7 mouse cellular contexts compared by ENCODE assay signal in the genomic region with DNA sequence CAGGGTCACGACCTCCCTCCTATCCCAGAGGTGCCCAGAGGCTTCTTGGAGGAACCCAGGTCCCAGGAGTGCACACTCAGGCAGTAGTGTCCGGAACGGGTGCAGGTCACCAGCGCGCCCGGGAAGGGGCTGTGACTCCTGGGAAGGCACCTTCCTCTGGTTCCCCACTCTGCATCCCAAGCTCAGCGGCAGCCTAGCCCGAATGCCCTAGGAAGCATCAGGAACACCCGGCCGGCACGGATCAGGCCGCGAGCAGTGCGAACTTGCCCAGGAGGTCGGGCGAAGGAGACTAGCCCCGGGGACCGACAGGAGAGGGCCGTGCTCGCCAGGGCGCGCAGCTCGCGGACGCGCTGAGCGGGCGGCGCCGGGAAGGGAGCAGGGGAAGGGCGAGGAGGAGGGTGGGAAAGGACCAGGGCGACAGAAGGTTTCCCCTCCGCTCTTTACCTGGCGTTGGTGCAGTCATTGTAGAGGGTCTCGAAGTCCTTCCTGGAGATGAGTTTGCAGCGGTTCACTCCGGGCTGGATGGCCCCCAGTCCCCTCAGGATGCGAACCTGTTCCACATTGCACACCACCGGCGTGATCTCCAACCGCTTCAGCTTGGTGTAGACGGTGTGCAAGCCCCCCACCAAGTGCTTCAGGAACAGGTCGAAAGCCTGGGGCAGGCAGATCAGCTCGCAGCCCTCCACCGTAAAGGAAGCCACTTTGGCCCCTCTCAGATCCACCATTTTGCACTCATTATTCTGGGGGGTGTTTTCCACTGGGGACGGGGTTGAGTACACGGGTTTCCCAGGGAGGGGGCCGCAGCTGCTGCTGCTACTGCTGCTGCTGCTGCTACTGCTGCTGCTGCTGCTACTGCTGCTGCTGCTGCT. TPM values are rescaled to one million over a fixed set of nuclear protein-coding genes. Genes with fewer than 3 reads are reported as not detected.
DNase-seq lines count a peak whose midpoint lies in the region; ATAC-seq and TF ChIP-seq lines count a peak whose summit lies in the region.

No protein-coding gene starts in this region.

- H3K9me3 ChIP-seq in forebrain, embryonic 16.5 days (ENCODE audit: control insufficient read depth, low read length) = no peaks in the 10 kb centered on the region
- H3K9me3 ChIP-seq in hindbrain, embryonic 14.5 days (ENCODE audit: control insufficient read depth, low read length) = no peaks in the 10 kb centered on the region
- H3K9me3 ChIP-seq in limb, embryonic 13.5 days = no peaks in the 10 kb centered on the region
- H3K9me3 ChIP-seq in midbrain, embryonic 11.5 days (ENCODE audit: control insufficient read depth, low read length) = no peaks in the 10 kb centered on the region

- peak overlapping the region; percentile 53 for H3K4me3 ChIP-seq in cerebellum, adult 2 months (replicated peaks; ENCODE audit: insufficient read depth, low read depth, low read length)
- peak overlapping the region; percentile 80 for H3K4me3 ChIP-seq in forebrain, embryonic 16.5 days (replicated peaks; ENCODE audit: low read length)
- peak overlapping the region; percentile 93 for H3K4me3 ChIP-seq in hindbrain, embryonic 14.5 days (replicated peaks; ENCODE audit: low read length)
- H3K4me3 ChIP-seq in limb, embryonic 13.5 days = peak overlapping the region; percentile 82
- peak overlapping the region; percentile 94 for H3K4me3 ChIP-seq in midbrain, embryonic 11.5 days (ENCODE audit: low read depth, low read length)

- WGBS in cerebellum, adult 2 months = under 1% methylated on average over 46 of the region's 48 CpGs
- 0% methylated on average over 45 of the region's 48 CpGs for WGBS in forebrain, embryonic 16.5 days
- under 1% methylated on average over 44 of the region's 48 CpGs for WGBS in hindbrain, embryonic 14.5 days
- WGBS in limb, embryonic 13.5 days = 0% methylated on average over 47 of the region's 48 CpGs
- WGBS in midbrain, embryonic 11.5 days = under 1% methylated on average over 48 of the region's 48 CpGs

- H3K27me3 ChIP-seq in cerebellum, adult 2 months (ENCODE audit: control insufficient read depth, insufficient read depth, low read length) = no peaks in the 10 kb centered on the region; the same call in 1 of the 2 replicates
- no peaks in the 10 kb centered on the region; the same call in none of the 2 replicates for H3K27me3 ChIP-seq in forebrain, embryonic 16.5 days (replicated peaks; ENCODE audit: control insufficient read depth, insufficient read depth, low read length)
- no peaks in the 10 kb centered on the region for H3K27me3 ChIP-seq in hindbrain, embryonic 14.5 days (ENCODE audit: control insufficient read depth, insufficient read depth, low read length)
- no peaks in the 10 kb centered on the region for H3K27me3 ChIP-seq in limb, embryonic 13.5 days
- H3K27me3 ChIP-seq in midbrain, embryonic 11.5 days (ENCODE audit: control insufficient read depth, insufficient read depth, low read length) = no peaks in the 10 kb centered on the region

- ATAC-seq in forebrain, embryonic 16.5 days = peak; percentile 55
- ATAC-seq in hindbrain, embryonic 14.5 days (ENCODE audit: low FRiP score) = peak; percentile 57
- peak; percentile 42 for ATAC-seq in limb, embryonic 13.5 days (ENCODE audit: low FRiP score, low read depth)
- ATAC-seq in midbrain, embryonic 11.5 days (ENCODE audit: low FRiP score) = peak; percentile 62

- H3K27ac ChIP-seq in cerebellum, adult 2 months (ENCODE audit: insufficient read depth, low read length) = no peak overlapping the region; the same call in 1 of the 2 replicates
- peak overlapping the region; percentile 65 for H3K27ac ChIP-seq in forebrain, embryonic 16.5 days (ENCODE audit: low read length)
- peak overlapping the region; percentile 97 for H3K27ac ChIP-seq in hindbrain, embryonic 14.5 days
- peak overlapping the region; percentile 93 for H3K27ac ChIP-seq in limb, embryonic 13.5 days
- H3K27ac ChIP-seq in midbrain, embryonic 11.5 days (ENCODE audit: low read depth, low read length) = peak overlapping the region; percentile 93

- peak; percentile 55 to 87 for DNase-seq in adrenal gland, adult (ENCODE audit: inconsistent age in 2 of 2, low spot score in 1 of 2)
- peak; percentile 35 to 57 for DNase-seq in cerebellum, adult 2 months
- DNase-seq in hindbrain, embryonic 14.5 days (ENCODE audit: low spot score) = peak; percentile 52
- DNase-seq in midbrain, embryonic 11.5 days (ENCODE audit: low spot score, missing footprints) = peak; percentile 96
- DNase-seq in spleen, postnatal 14 days (ENCODE audit: low spot score in 2 of 2) = peak; percentile 9 to 22

- H3K36me3 ChIP-seq in forebrain, embryonic 16.5 days (ENCODE audit: control insufficient read depth, insufficient read depth) = no peaks in the 10 kb centered on the region
- H3K36me3 ChIP-seq in hindbrain, embryonic 14.5 days (replicated peaks; ENCODE audit: control insufficient read depth, insufficient read depth) = no peaks in the 10 kb centered on the region
- H3K36me3 ChIP-seq in limb, embryonic 13.5 days = no peaks in the 10 kb centered on the region
- H3K36me3 ChIP-seq in midbrain, embryonic 11.5 days (ENCODE audit: control insufficient read depth, insufficient read depth, low read length) = no peaks in the 10 kb centered on the region

- peak overlapping the region; percentile 83 for H3K9ac ChIP-seq in forebrain, embryonic 16.5 days (replicated peaks; ENCODE audit: low read depth, low read length)
- H3K9ac ChIP-seq in hindbrain, embryonic 14.5 days = peak overlapping the region; percentile 96
- H3K9ac ChIP-seq in limb, embryonic 13.5 days = peak overlapping the region; percentile 93
- H3K9ac ChIP-seq in midbrain, embryonic 11.5 days (ENCODE audit: low read length) = peak overlapping the region; percentile 95

- H3K4me2 ChIP-seq in forebrain, embryonic 16.5 days (ENCODE audit: low read length) = peak overlapping the region; percentile 96
- H3K4me2 ChIP-seq in hindbrain, embryonic 14.5 days (replicated peaks) = peak overlapping the region; percentile 80
- peak overlapping the region; percentile 83 for H3K4me2 ChIP-seq in limb, embryonic 13.5 days (replicated peaks)
- H3K4me2 ChIP-seq in midbrain, embryonic 11.5 days = peak overlapping the region; percentile 60

- no peak for TF ChIP-seq POLR2A in cerebellum, adult 2 months (IDR thresholded peaks at IDR 0.05; ENCODE audit: borderline replicate concordance, insufficient read depth, low read length)

- TF ChIP-seq CTCF in cerebellum, adult 2 months (IDR thresholded peaks at IDR 0.05; ENCODE audit: borderline replicate concordance, insufficient read depth, low read depth, low read length) = no peak

- H3K4me1 ChIP-seq in cerebellum, adult 2 months (ENCODE audit: control insufficient read depth, insufficient read depth, low read length) = no peaks in the 10 kb centered on the region
- peaks cover 21% of the 10 kb centered on the region for H3K4me1 ChIP-seq in forebrain, embryonic 16.5 days (replicated peaks; ENCODE audit: control insufficient read depth, insufficient read depth, low read length)
- H3K4me1 ChIP-seq in hindbrain, embryonic 14.5 days (replicated peaks; ENCODE audit: control insufficient read depth, insufficient read depth, low read length) = peaks cover 25% of the 10 kb centered on the region
- peaks cover 21% of the 10 kb centered on the region for H3K4me1 ChIP-seq in limb, embryonic 13.5 days
- peaks cover 19% of the 10 kb centered on the region for H3K4me1 ChIP-seq in midbrain, embryonic 11.5 days (ENCODE audit: control insufficient read depth, insufficient read depth, low read length)

RNA-seq across cellular contexts. Expression of gene Dach1, which starts 1.3 kb away (rescaled TPM):
- 7.0 and 7.4 TPM in 2 replicates for polyA plus RNA-seq in cerebellum, adult 2 months (2012; rRNA removed)
- polyA plus RNA-seq in forebrain, embryonic 16.5 days (2015; fragmentation: Nextera tagmentation; extraction: Ambion mirVana) = 7.4 and 8.6 TPM in 2 replicates
- 23.5 and 24.7 TPM in 2 replicates for polyA plus RNA-seq in hindbrain, embryonic 14.5 days (2014; fragmentation: Nextera tagmentation; extraction: Ambion mirVana)
- polyA plus RNA-seq in limb, embryonic 13.5 days (2015; fragmentation: Nextera tagmentation; extraction: Ambion mirVana) = 10.8 and 11.5 TPM in 2 replicates
- polyA plus RNA-seq in midbrain, embryonic 11.5 days (2014; fragmentation: Nextera tagmentation; extraction: Ambion mirVana) = 24.0 and 24.2 TPM in 2 replicates

Comparison
In these comparisons a context has a peak if more than half of its experiments do, and no peak if none do; other contexts are left out.
1. DNase-seq: peak in every context shown above with its lines; median percentile 96 in midbrain, embryonic 11.5 days; 71 in adrenal gland, adult; 52 in hindbrain, embryonic 14.5 days; 46 in cerebellum, adult 2 months; 16 in spleen, postnatal 14 days.